Mouse (Mus musculus) lung, postnatal 25 days (tissue): ENCODE data around the gene Gm44502.
"Not testable (repeated sequence)": the region's sequence is repeated elsewhere in the genome, so short reads cannot be mapped to it uniquely, and the experiment has no call there.

Source experiments
- DNase-seq: peaks from one replicate; pipeline ENCODE4 v3.0.0; 2022; ENCODE audit warnings: low spot score

Gene Gm44502

DNA sequence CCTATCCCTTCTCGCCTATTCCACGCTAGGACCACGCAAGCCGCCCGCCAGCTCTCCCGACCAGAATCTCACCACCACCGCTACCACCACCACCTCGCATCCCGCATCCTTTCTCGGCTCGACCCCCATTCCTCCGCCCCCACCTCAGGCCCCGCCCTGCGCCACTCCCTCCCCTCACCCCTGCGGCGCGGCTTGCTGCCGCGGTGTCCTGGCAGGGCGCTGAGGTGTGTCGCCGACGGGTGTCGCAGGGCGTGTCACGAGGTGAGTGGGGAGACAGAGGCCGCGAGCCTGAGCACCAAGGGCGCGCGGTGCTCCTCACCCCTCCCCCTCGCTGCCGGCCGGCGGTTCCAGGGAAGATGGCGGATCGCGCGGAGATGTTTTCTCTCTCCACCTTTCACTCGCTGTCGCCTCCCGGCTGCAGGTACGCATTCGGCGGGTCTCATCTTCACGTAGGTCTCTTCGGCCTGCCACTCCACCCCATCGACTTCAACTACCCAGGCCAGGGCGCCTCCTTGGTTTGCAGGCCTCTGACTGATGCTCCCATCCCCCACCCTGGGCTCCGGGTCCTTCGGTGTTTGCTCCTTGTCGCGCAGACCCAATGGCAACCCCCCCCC, 24.5 kb upstream of the Gm44502 start, which contains the start of gene Mapk8ip2:
Gene Mapk8ip2 (plus strand): TSS at position 49 of the 614 bp plus-strand sequence.
- DNase-seq: no peak

DNA sequence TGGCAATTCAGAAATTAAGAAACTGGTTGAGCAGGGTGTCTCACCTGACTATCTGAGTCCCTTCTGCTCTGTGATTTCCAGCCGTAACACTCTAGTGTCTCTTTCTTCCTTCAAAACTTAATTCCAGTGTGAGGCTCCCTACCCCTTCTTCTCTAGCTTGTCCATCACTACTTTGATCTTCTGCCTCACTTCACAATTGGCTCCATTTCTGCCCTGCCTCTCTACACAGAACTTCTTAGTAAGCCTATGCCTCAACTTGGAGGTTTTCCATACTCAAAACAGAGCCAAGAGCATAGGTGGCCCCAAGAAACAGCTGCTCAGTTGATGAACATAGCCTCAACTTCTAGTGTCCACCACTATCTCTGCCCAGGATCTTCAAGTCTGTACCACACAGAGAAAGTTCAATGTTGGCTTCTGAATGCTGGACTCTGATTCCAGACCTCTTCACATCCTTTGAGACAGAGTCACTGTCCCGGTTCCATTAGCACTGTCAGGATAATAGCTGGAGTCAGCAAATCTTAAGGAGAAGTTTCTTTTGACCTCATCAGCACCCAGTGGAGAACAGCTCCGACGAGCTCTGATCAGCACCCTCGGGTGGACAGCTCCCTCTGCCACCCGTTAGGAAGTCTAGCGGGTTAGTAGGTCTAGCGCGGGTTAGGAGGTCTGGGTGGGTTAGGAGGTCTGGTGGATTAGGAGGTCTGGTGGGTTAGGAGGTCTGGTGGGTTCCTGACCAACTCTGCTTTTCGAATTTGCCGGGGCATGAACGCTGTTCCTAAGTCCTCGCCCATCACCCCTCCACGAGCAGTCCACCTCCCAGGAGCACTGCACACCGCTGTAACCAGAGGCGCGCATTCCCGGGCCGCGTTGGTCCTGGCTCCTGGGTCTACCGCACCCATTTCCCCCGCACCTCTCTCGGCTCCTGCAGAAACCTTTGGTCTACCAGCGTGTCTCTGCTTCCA, 23.7 kb upstream of the Gm44502 start:
- peak; percentile 48 for DNase-seq

DNA sequence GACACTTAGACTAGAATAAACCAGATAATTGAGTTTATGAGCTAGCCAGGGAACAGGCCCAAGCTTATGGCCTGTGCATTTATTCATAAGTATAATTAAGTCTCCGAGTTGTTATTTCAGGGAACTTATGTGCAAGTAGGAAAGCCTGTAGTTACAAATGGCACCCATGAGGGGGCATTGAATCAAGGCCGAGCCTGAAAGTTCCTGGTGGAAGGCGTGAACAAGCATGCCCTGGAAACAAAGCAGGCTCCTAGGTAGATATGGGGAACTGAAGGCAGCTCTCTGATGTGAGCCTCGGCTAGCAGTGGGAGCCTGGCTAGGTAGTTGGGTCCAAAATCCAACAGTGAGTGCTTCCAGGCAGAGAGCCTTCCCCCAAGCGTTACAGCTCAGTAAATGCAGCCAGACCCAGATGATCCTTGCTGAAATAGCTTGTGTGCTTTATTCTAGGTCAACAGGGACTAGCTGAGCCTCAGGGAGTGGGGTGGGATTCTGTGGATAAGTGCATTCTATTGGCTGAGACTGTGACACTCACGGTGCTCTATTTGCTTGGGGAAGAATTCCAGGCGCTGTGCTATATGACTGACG, 13.1 kb upstream of the Gm44502 start:
- DNase-seq: no peak

DNA sequence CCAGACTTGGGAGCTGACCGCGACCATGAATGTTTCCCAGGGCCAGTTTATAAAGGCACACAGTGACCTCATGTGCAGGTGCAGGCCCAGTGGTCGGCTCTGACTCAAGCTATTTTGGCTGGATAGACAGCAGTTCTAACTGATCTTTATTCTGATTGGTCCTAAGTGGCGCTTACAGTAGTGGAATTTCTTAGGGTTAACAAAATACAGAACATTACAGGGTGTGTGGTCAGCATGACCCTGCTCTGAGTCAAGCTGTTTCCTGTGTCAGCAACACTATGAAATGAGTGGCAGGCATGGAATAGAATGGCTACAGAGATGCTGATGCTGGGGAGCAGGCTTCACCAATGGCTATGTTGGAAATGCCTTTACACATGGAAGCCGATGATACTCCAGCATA, 6.4 kb upstream of the Gm44502 start:
- DNase-seq: no peak

DNA sequence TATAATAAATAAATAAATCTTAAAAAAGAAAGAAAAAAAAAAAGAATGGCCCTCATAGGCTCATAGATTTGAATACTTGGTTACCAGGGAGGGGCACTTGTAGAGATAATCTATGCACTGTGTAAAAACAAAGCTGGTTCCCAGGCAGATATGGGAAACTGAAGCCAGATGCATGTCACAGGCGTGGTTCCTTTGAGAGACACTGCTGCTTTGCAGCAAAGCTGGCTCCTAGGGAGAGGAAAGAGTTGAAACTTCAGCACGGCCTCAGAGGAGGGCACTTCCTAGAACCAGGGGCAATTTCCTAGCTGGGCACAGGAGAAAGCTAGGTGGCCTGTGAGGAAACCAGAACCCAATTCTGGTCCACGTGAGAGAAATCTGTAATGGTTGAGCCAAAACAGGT, 4.6 kb upstream of the Gm44502 start:
- DNase-seq: no peak

DNA sequence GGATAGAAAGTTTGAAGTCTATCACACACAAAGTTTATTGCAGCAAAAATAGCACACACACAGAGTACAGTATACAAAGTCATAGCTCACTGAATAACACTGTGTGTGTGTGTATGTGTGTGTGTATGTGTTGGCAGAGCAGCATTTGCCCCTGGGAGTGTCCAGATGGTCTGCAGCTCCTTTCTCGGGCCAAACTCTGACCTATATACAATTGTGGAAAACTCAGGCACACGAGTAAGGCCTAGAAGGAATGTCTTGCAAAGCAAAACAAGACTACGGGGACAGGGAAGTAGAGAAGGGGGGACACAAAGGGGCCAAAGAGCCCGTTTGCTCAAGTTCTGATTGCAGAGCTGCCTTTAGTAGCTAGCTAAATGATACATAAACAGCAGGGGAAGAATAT, 3.5 kb upstream of the Gm44502 start:
- no peak for DNase-seq

DNA sequence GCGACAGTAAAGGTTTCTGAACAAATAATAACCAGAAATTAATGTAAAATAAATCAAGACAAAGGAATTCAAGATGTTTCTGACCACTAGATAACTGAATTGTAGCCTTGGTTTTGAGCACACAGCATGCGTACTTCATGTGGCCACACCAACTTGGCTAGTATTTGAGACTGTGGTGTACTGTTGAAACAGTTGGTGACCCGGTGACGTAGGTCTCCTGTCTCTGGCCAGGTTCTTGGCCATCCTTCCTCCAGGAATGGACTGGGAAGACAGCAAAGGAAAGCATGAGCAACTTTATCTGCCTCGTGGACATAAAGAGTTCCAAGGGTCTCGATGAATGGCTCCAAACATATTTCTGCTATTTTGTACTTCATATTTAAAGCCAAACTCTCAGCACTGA, 2.3 kb upstream of the Gm44502 start:
- DNase-seq: no peak

DNA sequence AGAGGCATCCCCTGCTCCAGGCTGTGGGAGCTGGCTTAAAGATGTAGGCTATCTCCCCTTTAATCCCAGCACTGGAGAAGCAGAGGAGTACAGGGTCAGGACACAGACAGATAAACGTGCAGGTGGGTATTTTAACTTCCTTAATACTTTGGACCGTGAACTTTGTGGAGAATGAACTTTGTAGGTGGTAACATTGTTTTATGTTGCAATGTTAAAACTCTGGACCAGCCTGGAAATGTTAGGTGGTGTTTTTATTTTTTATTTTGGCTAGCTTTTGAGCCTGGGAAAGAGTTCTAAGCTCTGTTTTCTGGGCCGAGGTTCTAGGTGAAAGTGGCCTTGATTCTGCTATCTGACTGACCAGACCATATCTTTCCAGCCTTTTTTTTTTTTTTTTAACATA, 1.8 kb upstream of the Gm44502 start:
- DNase-seq: no peak

DNA sequence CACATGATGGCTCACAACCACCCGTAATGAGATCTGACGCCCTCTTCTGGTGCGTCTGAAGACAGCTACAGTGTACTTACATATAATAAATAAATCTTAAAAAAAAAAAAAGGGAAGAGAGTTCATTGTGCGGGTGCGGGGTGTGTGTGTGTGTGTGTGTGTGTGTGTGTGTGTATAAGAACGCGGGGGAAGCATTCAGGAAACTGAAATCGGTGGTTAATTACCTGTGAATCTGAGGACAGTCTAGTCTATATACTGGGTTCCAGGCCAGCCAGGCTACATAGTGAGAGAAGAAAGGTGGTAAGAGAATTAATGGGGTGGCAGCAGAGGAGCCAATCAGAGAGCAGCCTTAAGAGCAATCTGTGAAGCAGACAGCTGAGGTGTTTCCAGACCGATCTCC, 1.3 kb upstream of the Gm44502 start:
- DNase-seq: not testable (repeated sequence)

DNA sequence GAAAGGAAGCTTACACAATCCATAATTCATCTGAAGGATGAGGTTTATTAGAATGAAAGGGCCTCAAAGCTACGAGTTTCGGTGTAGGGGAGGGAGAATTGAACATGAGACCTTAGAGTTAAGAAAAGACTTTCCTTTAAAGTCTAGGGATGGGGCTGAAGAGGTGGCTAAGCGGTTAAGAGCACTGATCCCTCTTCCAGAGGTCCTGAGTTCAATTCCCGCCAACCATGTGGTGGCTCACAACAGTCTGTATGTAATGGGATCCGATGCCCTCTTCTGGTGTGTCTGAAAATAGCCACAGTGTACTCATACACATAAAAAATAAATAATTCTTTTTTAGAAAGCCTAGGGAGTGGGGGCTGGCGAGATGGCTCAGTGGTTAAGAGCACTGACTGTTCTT, 845 bp upstream of the Gm44502 start:
- no peak for DNase-seq

DNA sequence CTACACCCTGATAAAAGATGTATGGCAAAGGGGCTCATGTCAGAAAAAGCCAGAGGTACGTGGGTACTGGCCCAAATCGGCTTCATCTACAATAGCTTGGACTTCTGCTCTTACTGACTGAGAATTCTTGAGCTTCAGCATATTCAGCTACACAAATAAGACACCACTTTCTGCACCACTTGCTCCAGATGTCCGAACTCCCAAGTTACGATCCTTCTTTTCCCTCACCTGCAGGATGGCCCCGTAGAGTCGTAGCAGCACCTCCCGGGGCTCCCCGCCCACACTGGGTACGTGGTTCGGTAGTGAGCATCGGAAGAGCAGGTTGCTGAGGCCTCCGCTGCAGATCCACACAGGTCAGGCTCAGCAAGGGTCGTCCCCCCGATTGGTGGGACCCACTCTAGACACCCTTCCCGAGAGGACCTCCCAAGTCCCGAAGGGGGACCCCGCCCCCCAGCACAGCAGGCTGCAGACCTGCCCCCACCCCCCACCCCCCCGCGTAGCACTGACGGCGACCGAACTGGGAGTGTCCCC, 610 bp downstream of the Gm44502 start:
- DNase-seq: no peak

DNA sequence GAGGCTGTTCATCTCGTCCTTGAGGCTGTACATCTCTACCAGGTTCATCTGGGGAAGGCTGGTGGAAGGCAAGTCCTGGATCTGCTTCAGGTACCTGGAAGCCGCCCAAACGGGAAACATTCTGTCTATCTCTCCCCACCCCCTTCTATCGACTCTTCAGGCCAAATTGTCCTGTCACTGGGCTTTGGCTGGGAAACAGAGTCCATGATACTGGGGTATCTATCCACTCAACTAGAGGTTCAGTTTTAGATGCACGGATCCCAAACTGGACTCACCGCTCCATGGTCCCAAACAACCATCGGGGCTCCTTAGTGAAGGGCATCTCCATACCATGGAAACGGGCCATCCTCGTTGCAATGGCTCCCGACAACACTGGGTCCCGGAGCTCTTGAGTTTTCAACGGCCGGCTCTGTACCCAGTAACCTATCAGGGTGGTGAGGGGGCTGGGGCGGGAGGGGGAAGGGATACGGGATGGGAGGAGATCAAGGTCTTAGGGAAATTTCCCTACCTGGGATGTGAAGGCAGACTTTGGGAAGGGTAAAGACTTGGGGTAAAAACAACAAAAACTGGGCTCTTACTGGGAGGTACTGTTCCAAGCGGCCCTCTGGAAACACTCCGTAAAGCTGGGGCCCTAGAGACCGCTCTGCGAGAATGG, 1.2 kb downstream of the Gm44502 start:
- no peak for DNase-seq

DNA sequence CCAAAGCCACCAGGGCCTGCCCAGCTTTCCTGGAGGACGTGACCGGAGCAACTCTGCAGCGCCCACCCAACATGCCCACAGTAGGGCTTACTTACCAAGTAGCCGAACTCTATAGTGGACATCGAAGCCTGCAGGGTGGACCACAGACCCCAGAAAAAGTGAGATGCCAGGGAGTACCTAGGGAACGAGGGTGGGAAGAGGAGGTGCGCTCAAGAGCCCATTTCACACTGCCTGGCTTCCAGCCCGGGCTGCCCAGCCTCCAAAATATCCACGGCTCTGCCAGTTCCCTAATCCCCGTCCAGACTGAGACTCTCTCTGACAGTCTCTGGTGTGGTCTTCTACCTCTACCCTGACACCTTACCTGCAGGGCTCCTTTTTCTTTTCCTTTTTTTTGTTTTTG, 2.8 kb downstream of the Gm44502 start:
- no peak for DNase-seq

DNA sequence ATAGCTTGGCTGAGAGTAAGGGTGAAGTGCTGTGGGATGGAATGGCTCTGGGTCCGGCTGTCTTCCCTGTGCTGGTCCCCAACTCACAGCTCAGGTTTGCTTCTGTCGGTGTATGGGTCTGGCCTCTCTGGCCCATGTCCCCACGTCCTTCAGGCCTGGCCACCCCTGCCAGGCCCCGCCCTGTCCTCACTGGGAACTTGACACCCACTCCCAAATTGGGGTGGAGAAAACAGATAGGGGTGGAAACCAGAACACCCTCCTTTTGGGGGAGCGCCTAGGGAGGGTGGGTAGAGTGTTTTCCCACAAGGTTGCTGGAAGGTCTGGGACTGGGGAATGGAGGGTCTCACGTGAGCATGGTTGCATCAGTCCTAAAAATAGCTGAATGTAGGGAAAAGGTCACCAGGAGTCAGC, 3.8 kb downstream of the Gm44502 start, which contains the start of gene Cpt1b:
Gene Cpt1b (minus strand): TSS at position 153 of the 411 bp plus-strand sequence.
- no peak for DNase-seq

DNA sequence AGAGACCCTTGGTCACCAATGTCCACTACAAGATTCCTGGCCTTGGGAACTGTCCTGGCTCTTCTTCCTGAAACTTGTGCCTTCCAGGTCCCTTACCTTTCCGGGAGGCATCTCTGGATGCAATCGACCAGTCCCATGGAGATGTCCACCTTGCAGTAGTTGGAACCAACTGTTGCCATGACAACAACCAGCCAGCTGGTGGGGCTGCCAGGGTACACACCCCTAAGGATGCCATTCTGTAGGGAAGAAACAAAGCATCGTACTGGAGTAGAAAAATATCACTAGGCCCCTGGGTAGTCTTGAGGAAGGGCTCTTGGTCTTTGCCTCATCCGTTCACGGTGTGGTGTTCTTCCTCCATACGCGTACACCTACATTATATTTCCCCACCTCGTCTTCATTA, 4.9 kb downstream of the Gm44502 start:
- DNase-seq: no peak

DNA sequence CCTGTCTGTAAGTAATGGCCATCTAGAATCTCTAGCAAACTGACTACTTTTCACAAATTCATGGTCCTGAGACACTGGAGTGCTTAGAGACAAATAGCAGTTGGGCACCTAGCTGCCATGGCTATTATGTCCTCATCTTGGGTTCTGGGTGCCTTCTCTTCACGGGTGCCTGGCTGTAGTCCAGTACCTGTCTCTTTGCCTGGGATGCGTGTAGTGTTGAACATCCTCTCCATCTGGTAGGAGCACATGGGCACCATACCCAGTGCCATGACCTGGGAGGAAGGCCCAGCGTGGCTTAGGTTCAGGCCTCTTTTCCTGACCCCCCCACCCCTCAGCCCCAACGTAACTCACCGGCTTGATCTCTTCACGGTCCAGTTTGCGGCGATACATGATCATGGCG, 7.6 kb downstream of the Gm44502 start:
- no peak for DNase-seq

DNA sequence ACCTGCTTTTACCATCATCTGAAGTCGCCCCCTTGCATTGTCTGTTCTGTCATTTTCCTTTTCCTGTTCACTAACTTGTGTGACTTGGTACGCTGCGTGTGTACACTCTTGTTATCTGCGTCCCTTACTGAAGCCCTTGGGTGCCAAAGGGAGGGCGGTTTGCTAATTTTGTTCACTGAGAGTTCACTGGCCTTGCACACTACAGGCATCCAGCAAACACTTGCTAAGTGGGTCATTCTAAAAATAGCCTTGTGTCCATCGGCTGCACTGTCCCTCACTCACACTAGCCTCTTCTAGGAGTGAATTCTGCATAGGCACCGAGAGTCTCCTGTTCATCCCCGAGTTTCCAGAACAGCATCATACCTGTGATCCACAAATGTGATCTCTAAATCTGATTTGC, 14.2 kb downstream of the Gm44502 start:
- DNase-seq: no peak

DNA sequence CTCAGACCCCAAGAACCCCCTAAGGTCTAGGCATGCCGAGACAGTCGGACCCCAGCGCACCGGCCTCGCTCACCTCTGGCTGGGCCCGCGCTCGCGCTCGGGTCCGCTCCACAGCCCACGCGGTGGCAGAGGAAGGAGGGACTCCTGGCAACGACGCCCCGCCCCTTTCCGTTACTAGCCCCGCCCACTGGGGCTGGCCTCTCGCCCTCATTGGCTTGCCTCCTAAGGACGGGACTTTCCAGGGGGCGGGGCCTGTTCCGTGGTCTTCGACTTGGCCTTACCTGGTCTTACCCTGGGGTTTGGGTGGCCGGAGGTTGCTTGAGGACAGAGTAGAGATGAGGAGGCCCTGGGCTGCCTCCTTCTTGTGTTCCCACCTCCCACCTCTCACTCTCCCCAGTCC, 19.4 kb downstream of the Gm44502 start, which contains the start of gene Syce3:
Gene Syce3 (minus strand): TSS at position 386 of the 400 bp plus-strand sequence.
- DNase-seq: no peak

DNA sequence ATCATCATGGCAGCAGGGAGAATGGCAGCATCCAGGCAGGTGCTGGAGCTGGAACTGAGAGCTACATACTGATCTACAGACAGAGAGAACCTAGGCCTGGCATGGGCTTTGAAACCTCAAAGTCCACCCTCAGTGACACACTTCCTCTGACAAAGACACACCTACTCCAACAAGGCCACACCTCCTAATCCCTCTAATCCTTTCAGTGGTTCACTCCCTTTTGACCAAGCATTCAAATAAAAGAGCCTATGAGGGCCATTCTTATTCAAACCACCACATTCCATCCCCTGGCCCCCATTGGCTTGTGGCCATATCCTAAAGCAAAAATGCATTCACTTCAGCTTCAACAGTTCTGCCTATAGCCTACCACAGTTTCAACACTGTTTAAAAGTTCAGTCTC, 22.8 kb downstream of the Gm44502 start:
- no peak for DNase-seq

DNA sequence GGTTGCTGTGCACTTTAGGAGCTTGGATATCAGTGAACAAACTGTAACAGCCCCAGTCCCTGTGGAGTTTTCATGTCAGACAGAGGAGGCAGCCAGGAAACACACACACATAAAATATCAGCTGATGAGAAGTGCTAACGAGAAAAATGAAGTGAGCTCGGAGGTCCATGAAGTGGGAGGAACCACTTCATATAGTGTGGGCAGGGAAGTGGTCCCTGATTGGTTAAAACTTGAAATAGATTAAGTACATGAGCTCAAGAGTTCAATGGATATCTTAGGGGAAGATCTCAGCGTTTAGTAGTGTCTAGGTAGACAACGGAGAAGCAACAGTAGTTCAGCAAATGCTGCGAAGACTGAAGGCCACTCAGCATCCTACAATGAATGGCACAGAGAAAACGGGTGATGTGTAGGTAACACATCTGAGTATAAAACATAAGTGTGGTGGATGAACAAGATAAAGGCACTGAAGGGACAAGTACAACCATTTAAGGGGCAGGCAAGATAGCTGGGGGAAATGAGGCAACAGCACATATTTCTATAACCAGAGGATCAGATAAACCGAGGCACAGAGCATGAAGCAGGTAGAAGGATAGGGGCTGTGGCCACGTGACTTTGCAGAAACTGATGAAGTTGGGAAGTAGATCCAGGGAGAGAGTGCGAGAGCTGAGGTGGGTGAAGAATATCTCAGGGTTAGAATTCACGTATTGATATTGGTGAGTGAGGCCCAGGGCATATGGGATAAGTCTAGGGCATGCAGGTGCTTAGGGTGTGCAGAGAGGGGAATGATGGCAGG, 24.5 kb downstream of the Gm44502 start:
- DNase-seq: no peak

DNA sequence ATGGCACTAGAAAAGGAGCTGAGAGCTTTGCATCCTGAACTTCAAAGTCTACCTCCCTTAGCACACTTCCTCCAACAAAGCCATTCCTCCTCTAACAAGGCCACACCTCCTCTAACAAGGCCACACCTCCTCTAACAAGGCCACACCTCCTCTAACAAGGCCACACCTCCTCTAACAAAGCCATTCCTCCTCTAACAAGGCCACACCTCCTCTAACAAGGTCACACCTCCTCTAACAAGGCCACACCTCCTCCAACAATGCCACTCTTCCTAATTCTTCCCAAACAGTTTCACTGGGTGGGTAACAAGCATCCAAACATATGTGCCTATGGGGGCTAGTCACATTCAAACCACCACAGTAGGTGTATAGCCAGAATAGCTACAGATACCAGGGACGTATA, 27.0 kb downstream of the Gm44502 start:
- no peak for DNase-seq
